Mouse (Mus musculus) myocyte (in vitro differentiated cells): Measurements from ENCODE around the gene Stx19. TPM values are rescaled to one million over a fixed set of nuclear protein-coding genes. Genes with fewer than 3 reads are reported as not detected.

Experiments
- H3K27me3 ChIP-seq: one replicate; pipeline ENCODE4 v1.6.1; 2011; ENCODE audit not compliant: control insufficient read depth, insufficient read depth, insufficient read length
- H3K36me3 ChIP-seq: one replicate; pipeline ENCODE4 v1.6.1; 2011; ENCODE audit not compliant: control insufficient read depth, insufficient read depth
- H3K4me2 ChIP-seq: one replicate; pipeline ENCODE4 v1.6.1; 2011; ENCODE audit warnings: low read depth, control low read depth
- H3K4me3 ChIP-seq: one replicate; pipeline ENCODE4 v1.5.1; 2011; ENCODE audit warnings: mild to moderate bottlenecking, control low read depth, moderate library complexity
- H3K79me2 ChIP-seq: one replicate; pipeline ENCODE4 v1.6.1; 2011; ENCODE audit not compliant: control insufficient read depth, insufficient read depth
- H3ac ChIP-seq: one replicate; pipeline ENCODE4 v1.6.1; 2011; ENCODE audit not compliant: control insufficient read depth, insufficient read length
- CEBPB ChIP-seq: IDR thresholded peaks from 2 replicates; pipeline ENCODE4 v1.6.1; 2011; ENCODE audit warnings: mild to moderate bottlenecking, moderate library complexity; ENCODE audit not compliant: poor library complexity, insufficient read depth, severe bottlenecking
- E2F4 ChIP-seq: IDR thresholded peaks from one replicate; pipeline ENCODE4 v1.6.1; 2011; ENCODE audit warnings: mild to moderate bottlenecking, control low read depth, moderate library complexity; ENCODE audit not compliant: insufficient read depth
- MAX ChIP-seq: IDR thresholded peaks from one replicate; pipeline ENCODE4 v1.6.1; 2011; ENCODE audit warnings: low read depth, mild to moderate bottlenecking, control low read depth
- MYOD1 ChIP-seq, 3 experiments: IDR thresholded peaks; one replicate each; pipeline ENCODE4 v1.6.1; 2011; ENCODE audit warnings: control low read depth in 2 of 3, low read depth in 2 of 3, mild to moderate bottlenecking in 2 of 3, moderate library complexity in 1 of 3; ENCODE audit not compliant: insufficient read length in 2 of 3, control insufficient read depth in 1 of 3
- MYOG ChIP-seq, 3 experiments: IDR thresholded peaks; one replicate each; pipeline ENCODE4 v1.6.1; 2011; ENCODE audit warnings: control low read depth in 2 of 3, low read depth in 2 of 3, mild to moderate bottlenecking in 2 of 3; ENCODE audit not compliant: insufficient read length in 2 of 3, control insufficient read depth in 1 of 3, insufficient read depth in 1 of 3
- POLR2A ChIP-seq: IDR thresholded peaks from one replicate; pipeline ENCODE4 v1.6.1; 2011; ENCODE audit warnings: low read depth, mild to moderate bottlenecking, control low read depth, moderate library complexity; ENCODE audit not compliant: insufficient read length
- POLR2AphosphoS2 ChIP-seq: IDR thresholded peaks from one replicate; pipeline ENCODE4 v1.6.1; 2011; ENCODE audit warnings: low read depth, control low read depth; ENCODE audit not compliant: insufficient read length
- REST ChIP-seq: IDR thresholded peaks from one replicate; pipeline ENCODE4 v1.6.1; 2011; ENCODE audit warnings: mild to moderate bottlenecking, control low read depth, moderate library complexity; ENCODE audit not compliant: insufficient read depth, insufficient read length
- SRF ChIP-seq: IDR thresholded peaks from one replicate; pipeline ENCODE4 v1.6.1; 2011; ENCODE audit warnings: low read depth; ENCODE audit not compliant: control insufficient read depth, insufficient read length
- TCF12 ChIP-seq: IDR thresholded peaks from one replicate; pipeline ENCODE4 v1.6.1; 2011; ENCODE audit warnings: mild to moderate bottlenecking, control low read depth; ENCODE audit not compliant: poor library complexity, insufficient read depth, severe bottlenecking
- TCF3 ChIP-seq: IDR thresholded peaks from one replicate; pipeline ENCODE4 v1.6.1; 2011; ENCODE audit warnings: low read depth, control low read depth; ENCODE audit not compliant: insufficient read length
- USF1 ChIP-seq: IDR thresholded peaks from one replicate; pipeline ENCODE4 v1.6.1; 2011; ENCODE audit warnings: low read depth, mild to moderate bottlenecking, control low read depth, moderate library complexity
- polyA plus RNA-seq: library from polyadenylated mRNA; unstranded; fragments of >200 nt; fragmentation: generic; extraction: Trizol; gene quantifications from one replicate; pipeline ENCODE4 v1.2.1, GENCODE M21; 2012; ENCODE audit warnings: missing spikeins

Gene Stx19
- polyA plus RNA-seq, 1 experiment = not detected

DNA sequence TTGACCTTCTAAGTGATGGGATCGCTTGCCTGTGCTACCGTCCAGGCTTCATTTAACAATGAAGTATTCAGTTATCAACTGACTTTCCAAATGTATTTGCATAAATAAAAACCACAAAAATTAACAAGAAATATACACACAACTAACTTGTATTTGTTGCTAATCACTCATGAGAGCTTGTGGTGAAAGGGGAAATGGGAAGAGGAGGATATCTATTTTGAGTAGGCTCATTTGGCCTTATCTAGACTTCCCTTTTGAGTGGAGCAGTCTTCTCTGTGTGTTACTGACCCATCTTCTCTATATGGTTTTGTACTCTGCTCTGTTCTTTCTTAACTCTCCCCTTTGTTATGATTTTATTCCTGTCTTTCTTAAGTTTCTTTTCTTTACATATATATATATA, 41.8 kb downstream of the Stx19 start:
- Histone ChIP-seq H3K4me2 (no peak overlapping the region), H3K27me3 (no peaks in the 10 kb centered on the region), H3K79me2 (no peaks in the 10 kb centered on the region), H3K4me3 (no peak overlapping the region), H3K36me3 (no peaks in the 10 kb centered on the region), H3ac (no peak overlapping the region)
- TF ChIP-seq USF1 (no peak), TCF12 (no peak), REST (no peak), POLR2A (no peak), E2F4 (no peak), TCF3 (no peak), MAX (no peak), CEBPB (no peak), MYOD1 (IDR thresholded peaks at IDR 0.05; ENCODE audit: control insufficient read depth in 1 of 3, insufficient read length in 2 of 3, low read depth in 2 of 3) (no peak), POLR2AphosphoS2 (no peak), MYOG (IDR thresholded peaks at IDR 0.05; ENCODE audit: control insufficient read depth in 1 of 3, insufficient read depth in 1 of 3, insufficient read length in 2 of 3, low read depth in 2 of 3) (no peak), SRF (no peak)

DNA sequence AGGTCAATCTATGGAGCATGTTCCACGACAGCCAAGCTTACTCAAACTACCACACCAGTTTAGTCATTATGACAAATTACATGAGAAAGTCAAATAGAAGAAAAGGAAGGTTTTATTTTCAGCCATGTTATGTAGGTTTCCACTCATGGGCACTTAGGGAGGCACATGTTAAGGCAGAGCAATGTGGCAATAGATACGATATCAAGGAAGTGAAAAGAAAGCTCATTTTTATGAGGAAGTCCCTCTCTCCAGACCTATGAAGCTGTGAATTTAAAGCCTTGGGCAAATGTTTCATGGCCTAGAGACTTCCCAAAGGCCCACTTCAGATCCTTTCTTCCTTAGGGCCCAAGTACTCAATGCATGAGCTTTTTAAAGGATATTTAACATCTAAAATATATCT, 43.0 kb downstream of the Stx19 start:
- TF ChIP-seq TCF12 (no peak), MYOG (IDR thresholded peaks at IDR 0.05; ENCODE audit: control insufficient read depth in 1 of 3, insufficient read depth in 1 of 3, insufficient read length in 2 of 3, low read depth in 2 of 3) (no peak), USF1 (no peak), SRF (no peak), CEBPB (no peak), POLR2A (no peak), MAX (no peak), REST (no peak), POLR2AphosphoS2 (no peak), E2F4 (no peak), TCF3 (no peak), MYOD1 (IDR thresholded peaks at IDR 0.05; ENCODE audit: control insufficient read depth in 1 of 3, insufficient read length in 2 of 3, low read depth in 2 of 3) (no peak)
- H3K4me2 ChIP-seq = no peak overlapping the region
- no peak overlapping the region for H3K4me3 ChIP-seq

DNA sequence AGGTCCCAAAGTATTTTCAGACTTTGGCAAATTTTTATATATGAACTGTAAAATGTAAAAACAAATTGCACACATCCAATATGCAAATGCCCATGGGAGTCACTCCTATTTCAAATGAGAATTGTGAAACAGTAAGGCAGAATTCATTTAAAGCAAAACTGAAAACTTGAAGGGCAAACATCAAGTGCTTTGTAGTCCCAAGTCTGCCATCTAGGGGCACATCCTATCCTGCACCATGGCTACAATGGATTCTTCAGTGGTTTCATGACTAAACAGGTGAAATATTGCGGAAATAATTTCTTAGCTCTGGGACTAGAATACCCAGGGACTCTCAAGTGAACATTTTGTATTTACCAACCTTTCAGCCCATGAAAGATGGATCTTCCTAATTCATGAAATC, 43.5 kb downstream of the Stx19 start:
- no peaks in the 10 kb centered on the region for H3K79me2 ChIP-seq
- TF ChIP-seq CEBPB (no peak), E2F4 (no peak), TCF12 (no peak), POLR2A (no peak), REST (no peak), SRF (no peak), MYOD1 (IDR thresholded peaks at IDR 0.05; ENCODE audit: control insufficient read depth in 1 of 3, insufficient read length in 2 of 3, low read depth in 2 of 3) (no peak), POLR2AphosphoS2 (no peak), MAX (no peak), MYOG (IDR thresholded peaks at IDR 0.05; ENCODE audit: control insufficient read depth in 1 of 3, insufficient read depth in 1 of 3, insufficient read length in 2 of 3, low read depth in 2 of 3) (no peak), TCF3 (no peak), USF1 (no peak)

More for the DNA sequence above, 43.0 kb downstream of the Stx19 start:
- Histone ChIP-seq H3ac (no peak overlapping the region), H3K36me3 (no peaks in the 10 kb centered on the region), H3K27me3 (no peaks in the 10 kb centered on the region), H3K79me2 (no peaks in the 10 kb centered on the region)

DNA sequence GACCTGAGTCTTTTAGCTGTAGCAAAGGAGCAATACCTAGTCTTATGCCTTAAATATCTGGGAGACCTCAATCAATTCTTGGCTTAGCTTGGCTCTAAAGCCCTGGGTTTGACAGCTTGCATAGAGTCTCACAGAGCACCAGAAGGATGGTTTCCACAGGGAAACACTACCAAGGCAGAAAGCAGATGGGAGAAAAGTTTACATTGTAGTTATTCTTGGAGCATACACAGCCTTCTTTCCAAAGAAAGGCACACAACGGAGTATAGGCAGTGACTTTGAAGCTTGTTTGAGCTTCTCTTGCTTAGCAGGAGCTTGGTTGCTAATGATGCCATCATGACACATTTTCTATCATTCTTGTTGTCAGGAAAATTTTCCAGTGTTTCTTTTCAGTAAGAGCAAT, 45.7 kb downstream of the Stx19 start:
- no peak overlapping the region for H3K4me3 ChIP-seq
- no peaks in the 10 kb centered on the region for H3K27me3 ChIP-seq
- no peaks in the 10 kb centered on the region for H3K36me3 ChIP-seq
- no peak for TF ChIP-seq CEBPB
- no peak for TF ChIP-seq TCF12
- H3K4me2 ChIP-seq = no peak overlapping the region
- H3K79me2 ChIP-seq = no peaks in the 10 kb centered on the region
- no peak overlapping the region for H3ac ChIP-seq

More for the DNA sequence above, 43.5 kb downstream of the Stx19 start:
- H3K36me3 ChIP-seq = no peaks in the 10 kb centered on the region
- no peak overlapping the region for H3ac ChIP-seq
- H3K27me3 ChIP-seq = no peaks in the 10 kb centered on the region
- no peak overlapping the region for H3K4me3 ChIP-seq
- no peak overlapping the region for H3K4me2 ChIP-seq

DNA sequence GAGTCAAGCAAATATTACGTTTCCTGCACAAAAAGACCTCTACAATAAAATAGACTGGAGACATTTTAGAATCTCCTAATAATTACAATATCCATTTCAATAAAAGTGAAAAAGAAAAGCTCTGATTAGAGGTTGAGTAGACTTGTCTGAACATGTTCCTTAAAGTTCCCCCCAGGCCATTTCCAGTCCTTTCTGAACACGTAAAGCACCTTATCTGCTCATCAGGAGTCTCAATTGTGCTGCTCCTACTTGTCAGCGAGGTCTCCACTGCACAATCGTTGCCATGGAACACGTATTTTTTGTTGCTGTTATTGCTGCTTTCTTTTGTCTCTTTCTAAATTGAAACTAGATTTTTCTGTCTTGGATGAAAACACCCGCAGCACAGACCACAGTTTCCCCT, 47.0 kb downstream of the Stx19 start:
- no peaks in the 10 kb centered on the region for H3K27me3 ChIP-seq
- no peak overlapping the region for H3ac ChIP-seq
- peak overlapping the region; percentile 39 for H3K4me2 ChIP-seq
- TF ChIP-seq USF1 (no peak), CEBPB (no peak), POLR2A (no peak), TCF12 (no peak), MYOD1 (IDR thresholded peaks at IDR 0.05; ENCODE audit: control insufficient read depth in 1 of 3, insufficient read length in 2 of 3, low read depth in 2 of 3) (no peak), MAX (no peak), POLR2AphosphoS2 (no peak), TCF3 (no peak), REST (no peak), E2F4 (no peak), MYOG (IDR thresholded peaks at IDR 0.05; ENCODE audit: control insufficient read depth in 1 of 3, insufficient read depth in 1 of 3, insufficient read length in 2 of 3, low read depth in 2 of 3) (no peak), SRF (no peak)
- H3K4me3 ChIP-seq = no peak overlapping the region
- no peaks in the 10 kb centered on the region for H3K36me3 ChIP-seq
- H3K79me2 ChIP-seq = no peaks in the 10 kb centered on the region
